Mouse (Mus musculus) embryonic facial prominence, embryonic 15.5 days (tissue): ENCODE measurements around the gene Celf3. TPM values are rescaled to one million over a fixed set of nuclear protein-coding genes. Genes with fewer than 3 reads are reported as not detected.
A peak's percentile ranks its signal among the peaks of the same experiment; 100 is the strongest.

Experiments used
- ATAC-seq: fragments of 200-750 bp; cut with Nextera tagmentation; 2 replicates; pipeline ENCODE4 v1.8.0; 2017; ENCODE audit warnings: low read depth, moderate TSS enrichment; ENCODE audit not compliant: insufficient number of reproducible peaks, low FRiP score, low TSS enrichment
- H3K27ac ChIP-seq: fragments of 300-500 bp; sonication (generic); replicated peaks from 2 replicates; pipeline ENCODE4 v1.5.1; 2015; ENCODE audit warnings: mild to moderate bottlenecking, inconsistent platforms
- H3K27me3 ChIP-seq: fragments of 300-500 bp; sonication (generic); 2 replicates; pipeline ENCODE4 v1.6.1; 2015; ENCODE audit warnings: inconsistent platforms
- H3K36me3 ChIP-seq: fragments of 300-500 bp; sonication (generic); 2 replicates; pipeline ENCODE4 v1.6.1; 2015; ENCODE audit warnings: mild to moderate bottlenecking, inconsistent platforms
- H3K4me1 ChIP-seq: fragments of 300-500 bp; sonication (generic); 2 replicates; pipeline ENCODE4 v1.6.1; 2015; ENCODE audit warnings: inconsistent platforms
- H3K4me2 ChIP-seq: fragments of 300-500 bp; sonication (generic); replicated peaks from 2 replicates; pipeline ENCODE4 v1.6.1; 2015; ENCODE audit warnings: mild to moderate bottlenecking, inconsistent platforms
- H3K4me3 ChIP-seq: fragments of 300-500 bp; sonication (generic); replicated peaks from 2 replicates; pipeline ENCODE4 v1.5.1; 2015; ENCODE audit warnings: mild to moderate bottlenecking, inconsistent platforms
- H3K9ac ChIP-seq: fragments of 300-500 bp; sonication (generic); 2 replicates; pipeline ENCODE4 v1.6.1; 2015; ENCODE audit warnings: inconsistent platforms
- H3K9me3 ChIP-seq: fragments of 300-500 bp; sonication (generic); replicated peaks from 2 replicates; pipeline ENCODE4 v1.6.1; 2016; ENCODE audit warnings: inconsistent platforms
- WGBS: fragments of 180-500 bp; shearing (Covaris S2); methylation state at CpG from one replicate; pipeline ENCODE4 v1.1.7; 2015; 5-methylcytosine and 5-hydroxymethylcytosine counted together
- polyA plus RNA-seq: library from polyadenylated mRNA; unstranded; fragments of >200 nt; fragmentation: Nextera tagmentation; extraction: Ambion mirVana; gene quantifications from 2 replicates; pipeline ENCODE4 v1.2.1, GENCODE M21; 2015

The Celf3 gene
- polyA plus RNA-seq, 1 experiment from 2014 or later: 13.7 TPM

DNA sequence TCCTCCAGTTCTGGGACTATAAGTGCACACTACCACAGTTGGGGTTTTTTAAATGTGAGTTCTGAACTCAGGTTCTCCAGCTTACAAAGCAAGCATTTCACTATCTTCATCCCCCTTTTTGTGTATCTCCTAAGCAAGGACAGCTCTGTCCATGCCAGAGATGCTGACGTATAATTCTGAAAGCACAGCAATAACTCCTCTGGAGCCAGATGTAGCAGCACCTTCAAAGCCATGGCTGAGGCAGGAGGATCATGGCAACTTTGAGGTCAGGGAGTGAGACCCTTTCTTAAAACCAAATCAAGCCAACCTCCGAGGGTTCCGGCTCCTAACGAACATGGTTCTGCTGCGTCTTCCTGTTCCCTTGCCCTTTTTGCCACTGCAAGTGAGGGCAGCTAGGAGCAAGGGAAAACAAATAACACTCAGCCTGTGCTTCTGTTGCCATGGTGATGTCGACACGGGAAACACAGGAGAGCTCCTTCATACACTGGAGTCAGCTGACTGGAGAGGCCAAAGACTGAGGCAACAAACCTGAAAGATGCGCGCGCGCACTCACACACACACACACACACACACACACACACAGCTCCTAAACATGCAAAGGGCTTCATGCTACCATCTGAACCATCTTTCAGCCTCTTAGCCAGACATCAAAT lies 14.0 kb upstream of the Celf3 start:
- ATAC-seq: no peak
- no peaks in the 10 kb centered on the region for H3K9me3 ChIP-seq
- H3K27me3 ChIP-seq: no peaks in the 10 kb centered on the region
- H3K27ac ChIP-seq: no peak overlapping the region
- H3K36me3 ChIP-seq: no peaks in the 10 kb centered on the region
- WGBS: 63% methylated on average over 11 of the region's 11 CpGs
- H3K4me2 ChIP-seq: no peak overlapping the region
- no peaks in the 10 kb centered on the region for H3K4me1 ChIP-seq
- H3K4me3 ChIP-seq: no peak overlapping the region
- H3K9ac ChIP-seq: no peak overlapping the region

DNA sequence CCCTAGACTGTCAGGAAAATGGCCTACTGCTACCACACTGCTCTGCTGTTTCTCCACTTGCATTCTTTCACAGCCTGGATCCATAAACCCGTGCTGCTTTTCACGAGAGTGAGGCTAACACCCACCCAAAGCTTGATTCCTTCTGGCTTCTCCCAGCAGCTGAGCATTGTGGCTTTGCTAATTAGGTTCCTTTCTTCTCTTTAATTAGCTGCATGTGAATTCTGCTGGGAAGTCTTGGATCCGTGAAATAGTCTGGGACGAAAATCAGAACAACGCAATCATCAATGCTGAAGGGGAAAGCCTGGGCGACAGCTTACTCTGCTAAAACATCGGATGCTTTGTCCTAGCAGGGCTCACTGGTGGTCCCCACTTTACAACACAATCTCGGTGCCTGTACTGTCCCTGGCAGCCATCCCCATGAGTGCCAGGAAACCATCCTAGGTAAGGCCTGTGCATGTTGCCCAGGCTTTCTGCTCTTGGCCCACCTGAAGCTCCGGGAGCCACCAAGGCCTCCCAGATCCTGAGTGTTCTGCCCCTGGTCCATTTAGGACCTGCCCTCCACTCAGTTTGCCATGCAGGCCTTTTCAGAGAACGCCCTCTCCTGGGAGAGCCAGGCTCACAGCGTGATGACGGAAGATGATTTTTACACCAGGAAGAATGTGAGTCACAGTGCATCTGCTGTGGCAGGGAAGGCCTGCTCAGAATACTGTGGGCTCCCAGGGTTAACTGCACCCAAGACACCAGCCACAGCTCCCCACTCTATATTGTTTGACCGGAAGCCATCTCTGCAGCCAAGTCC lies 12.3 kb upstream of the Celf3 start:
- H3K4me1 ChIP-seq: no peaks in the 10 kb centered on the region
- H3K9me3 ChIP-seq: no peaks in the 10 kb centered on the region
- no peak overlapping the region for H3K4me2 ChIP-seq
- H3K9ac ChIP-seq: no peak overlapping the region
- H3K27ac ChIP-seq: no peak overlapping the region; the same call in 1 of the 2 replicates
- no peak overlapping the region for H3K4me3 ChIP-seq
- no peaks in the 10 kb centered on the region for H3K36me3 ChIP-seq
- no peak for ATAC-seq
- no peaks in the 10 kb centered on the region for H3K27me3 ChIP-seq
- 53% methylated on average over 13 of the region's 13 CpGs for WGBS

DNA sequence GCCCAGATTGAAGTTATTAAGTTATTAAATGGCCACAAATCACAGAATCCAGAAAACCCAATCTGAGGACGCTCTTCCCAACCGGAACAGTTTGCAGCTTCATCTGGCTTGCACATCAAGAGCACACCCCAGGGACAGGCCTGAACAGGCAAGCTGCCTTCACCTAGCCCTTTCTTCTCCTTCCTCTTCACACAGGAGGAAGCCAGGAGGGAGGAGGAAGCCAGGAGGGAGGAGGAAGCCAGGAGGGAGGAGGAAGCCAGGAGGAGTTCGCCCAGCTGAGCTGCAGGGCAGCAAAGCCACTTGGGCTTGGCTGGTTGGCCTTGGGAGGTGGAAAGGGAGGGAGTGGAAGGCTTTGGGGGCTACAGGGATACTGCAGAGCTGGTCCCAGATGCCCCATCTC lies 9.2 kb upstream of the Celf3 start:
- no peak for ATAC-seq
- H3K27ac ChIP-seq: no peak overlapping the region
- no peaks in the 10 kb centered on the region for H3K36me3 ChIP-seq
- peaks cover 8% of the 10 kb centered on the region; the same call in 1 of the 2 replicates for H3K4me1 ChIP-seq
- 27% methylated on average over 3 of the region's 3 CpGs for WGBS
- H3K9me3 ChIP-seq: no peaks in the 10 kb centered on the region
- no peak overlapping the region for H3K4me2 ChIP-seq
- no peak overlapping the region for H3K9ac ChIP-seq
- no peak overlapping the region for H3K4me3 ChIP-seq
- no peaks in the 10 kb centered on the region for H3K27me3 ChIP-seq

DNA sequence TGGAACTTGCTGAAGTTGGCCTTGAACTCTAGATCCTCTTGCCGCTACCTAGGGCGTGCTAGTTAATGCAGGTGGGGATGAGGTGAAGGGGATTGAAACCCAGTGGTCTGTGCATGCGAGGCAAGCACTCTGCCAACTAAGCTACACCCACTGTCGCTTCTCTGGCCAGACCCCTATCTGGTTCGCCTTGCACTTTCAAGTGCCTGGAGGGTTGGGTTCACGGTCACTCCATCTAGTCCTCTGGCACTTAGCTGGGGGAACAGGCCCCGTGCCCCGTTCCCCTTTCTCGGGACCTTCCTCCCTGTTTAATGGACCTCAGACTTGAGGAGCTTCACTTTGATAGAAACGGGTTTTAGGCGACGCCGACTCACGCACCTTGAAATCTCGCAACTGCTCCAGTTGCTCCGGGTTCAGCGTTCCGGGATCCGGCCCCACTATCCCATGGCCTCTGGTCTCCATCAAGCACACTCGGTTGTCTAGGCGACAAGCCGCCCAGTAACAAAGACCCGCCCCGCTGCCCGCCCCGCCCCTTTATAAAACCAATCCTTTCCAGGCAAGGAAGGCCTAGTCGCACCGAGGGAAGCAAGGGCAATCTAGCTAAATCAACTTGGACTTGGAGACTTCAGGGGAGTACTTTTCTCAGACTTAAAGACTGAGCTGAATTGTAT lies 5.5 kb upstream of the Celf3 start:
- peak overlapping the region; percentile 38 for H3K4me2 ChIP-seq
- 9% methylated on average over 28 of the region's 28 CpGs for WGBS
- no peak for ATAC-seq
- no peak overlapping the region; the same call in 1 of the 2 replicates for H3K4me3 ChIP-seq
- H3K9ac ChIP-seq: no peak overlapping the region
- H3K9me3 ChIP-seq: no peaks in the 10 kb centered on the region
- H3K36me3 ChIP-seq: no peaks in the 10 kb centered on the region
- H3K27me3 ChIP-seq: no peaks in the 10 kb centered on the region
- H3K4me1 ChIP-seq: peaks cover 8% of the 10 kb centered on the region; the same call in 1 of the 2 replicates
- H3K27ac ChIP-seq: no peak overlapping the region

DNA sequence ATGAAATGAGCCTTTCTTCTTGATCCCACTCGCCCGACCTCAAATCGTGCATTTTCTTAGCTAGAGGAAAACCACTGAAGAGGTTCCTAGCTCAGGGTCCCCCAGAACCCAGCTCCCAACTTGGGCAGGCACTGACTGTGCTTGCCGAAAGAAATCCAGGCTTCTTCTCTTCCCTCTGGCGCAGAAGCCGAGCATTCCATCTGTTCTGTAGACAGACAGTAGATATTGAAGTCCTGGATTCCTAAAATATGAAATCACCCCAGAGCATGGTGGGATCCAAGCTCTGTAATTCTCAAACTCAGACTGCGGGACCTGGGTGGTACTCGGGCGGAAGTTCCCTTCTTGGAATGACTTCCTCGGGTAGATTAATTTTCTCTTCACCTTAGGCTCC lies 5.0 kb upstream of the Celf3 start:
- Histone ChIP-seq H3K4me2 (no peak overlapping the region), H3K9ac (no peak overlapping the region), H3K9me3 (no peaks in the 10 kb centered on the region), H3K4me1 (peaks cover 8% of the 10 kb centered on the region; the same call in 1 of the 2 replicates), H3K27me3 (no peaks in the 10 kb centered on the region), H3K36me3 (no peaks in the 10 kb centered on the region), H3K27ac (no peak overlapping the region), H3K4me3 (no peak overlapping the region)
- ATAC-seq: no peak
- 40% methylated on average over 10 of the region's 10 CpGs for WGBS

DNA sequence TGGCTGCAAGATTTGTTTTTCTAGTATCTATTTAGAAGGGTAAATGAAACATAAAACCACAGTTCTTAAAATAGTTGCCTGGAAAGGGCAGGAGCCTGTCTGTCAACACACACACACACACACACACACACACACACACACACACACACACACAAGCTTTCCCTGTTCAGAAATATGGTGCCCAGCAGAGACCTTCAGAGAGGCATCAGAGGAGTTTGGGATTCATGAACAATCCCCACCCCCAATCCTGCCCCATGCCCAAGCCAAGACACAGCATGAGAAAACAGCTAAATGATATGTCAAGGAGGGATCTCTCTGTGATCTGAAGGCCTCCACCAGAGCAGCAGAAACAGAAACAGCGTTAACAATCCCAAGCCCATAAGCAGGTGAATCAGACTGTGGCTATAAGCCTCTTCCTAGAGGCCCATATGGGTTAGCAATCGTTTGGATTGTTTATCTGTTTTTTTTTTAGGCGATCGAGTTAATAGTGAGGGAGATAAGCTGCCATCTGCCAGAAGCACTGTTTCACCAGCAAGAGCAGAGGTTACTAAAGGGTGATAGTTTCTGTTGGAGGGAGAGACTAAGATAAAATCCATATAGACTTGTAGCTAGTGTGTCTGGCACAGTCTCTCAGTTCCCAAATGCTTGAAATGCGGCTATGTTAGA lies 4.4 kb upstream of the Celf3 start:
- peaks cover 8% of the 10 kb centered on the region; the same call in 1 of the 2 replicates for H3K4me1 ChIP-seq
- no peak overlapping the region for H3K4me2 ChIP-seq
- H3K9ac ChIP-seq: no peak overlapping the region
- H3K27ac ChIP-seq: no peak overlapping the region
- no peaks in the 10 kb centered on the region for H3K9me3 ChIP-seq
- peaks cover 3% of the 10 kb centered on the region for H3K27me3 ChIP-seq
- ATAC-seq: no peak
- H3K4me3 ChIP-seq: no peak overlapping the region
- H3K36me3 ChIP-seq: no peaks in the 10 kb centered on the region
- 80% methylated on average over 5 of the region's 5 CpGs for WGBS

DNA sequence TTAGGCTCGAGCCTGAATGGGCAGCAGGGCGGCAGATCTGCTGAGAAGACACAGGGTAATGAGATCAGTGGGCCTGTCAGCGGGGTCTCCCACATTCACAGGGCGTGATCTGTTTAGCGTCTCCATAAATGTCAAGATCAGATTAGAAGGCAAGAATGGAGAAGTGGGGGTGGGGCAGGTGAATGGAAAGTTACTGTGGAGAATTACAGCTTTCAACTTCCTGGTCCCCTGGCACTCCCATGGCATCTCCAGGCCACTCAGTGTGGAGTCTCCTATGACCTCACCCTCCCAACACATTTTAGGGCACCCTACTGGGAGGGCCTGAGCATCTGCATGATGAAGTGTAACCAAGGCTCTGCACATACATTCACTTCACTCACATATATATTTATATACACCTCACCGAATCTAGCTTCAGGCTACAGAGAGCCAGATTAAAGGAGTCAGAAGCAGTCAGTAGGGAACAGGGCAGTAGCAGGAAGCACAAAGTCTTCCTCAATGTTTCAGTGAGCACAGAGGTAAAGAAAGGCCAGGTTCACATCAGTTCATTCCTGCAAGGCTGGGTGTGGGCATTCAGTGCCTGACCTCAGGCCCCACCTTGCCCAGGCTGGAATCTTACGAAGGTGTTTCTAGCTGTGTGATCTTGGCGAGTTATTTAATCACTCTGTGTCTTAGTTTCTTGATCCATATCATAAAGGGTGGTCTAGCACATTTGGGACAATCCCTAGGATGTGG lies 1.6 kb upstream of the Celf3 start:
- Histone ChIP-seq H3K4me1 (peaks cover 8% of the 10 kb centered on the region; the same call in 1 of the 2 replicates), H3K9me3 (no peaks in the 10 kb centered on the region), H3K9ac (no peak overlapping the region), H3K4me3 (no peak overlapping the region), H3K4me2 (no peak overlapping the region), H3K27ac (no peak overlapping the region), H3K36me3 (no peaks in the 10 kb centered on the region), H3K27me3 (peaks cover 26% of the 10 kb centered on the region)
- ATAC-seq: no peak
- WGBS: 67% methylated on average over 8 of the region's 8 CpGs

DNA sequence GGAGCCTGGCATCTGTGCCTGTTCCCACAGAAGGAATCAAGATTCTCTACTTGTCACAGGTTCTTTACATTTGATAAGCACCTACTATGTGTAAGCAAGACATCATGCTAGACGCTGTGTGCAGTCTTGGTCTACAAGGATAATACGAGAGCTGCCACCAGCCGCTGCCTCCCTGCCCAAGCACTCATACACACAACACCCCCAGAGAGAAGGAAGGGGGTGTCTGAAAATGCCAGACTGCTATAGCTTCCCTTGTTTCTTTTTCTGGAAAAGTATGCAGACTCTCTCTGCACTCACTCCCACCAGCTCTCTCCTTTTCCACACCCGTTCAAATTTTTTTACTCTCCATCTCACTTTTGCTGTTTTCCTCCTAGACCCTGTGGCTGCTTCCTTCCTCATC lies 651 bp upstream of the Celf3 start:
- no peak overlapping the region for H3K4me3 ChIP-seq
- no peak for ATAC-seq
- no peaks in the 10 kb centered on the region for H3K9me3 ChIP-seq
- peaks cover 8% of the 10 kb centered on the region; the same call in 1 of the 2 replicates for H3K4me1 ChIP-seq
- H3K27ac ChIP-seq: no peak overlapping the region
- no peak overlapping the region for H3K9ac ChIP-seq
- H3K27me3 ChIP-seq: peaks cover 26% of the 10 kb centered on the region
- 61% methylated on average over 4 of the region's 4 CpGs for WGBS
- H3K36me3 ChIP-seq: no peaks in the 10 kb centered on the region
- H3K4me2 ChIP-seq: no peak overlapping the region

GRCm38 (mm10) chr3:94478591-94479169 lies 585 bp downstream of the Celf3 start:
- no peak overlapping the region for H3K27ac ChIP-seq
- H3K9me3 ChIP-seq: no peaks in the 10 kb centered on the region
- H3K4me2 ChIP-seq: no peak overlapping the region
- peaks cover 26% of the 10 kb centered on the region for H3K27me3 ChIP-seq
- H3K4me1 ChIP-seq: 0 out of 2 replicates have a peak, but pooled peaks cover 5% of the 10 kb centered on the region
- H3K9ac ChIP-seq: no peak overlapping the region
- no peak for ATAC-seq
- WGBS: 12% methylated on average over 9 of the region's 9 CpGs
- H3K4me3 ChIP-seq: no peak overlapping the region
- H3K36me3 ChIP-seq: no peaks in the 10 kb centered on the region

GRCm38 (mm10) chr3:94479564-94479963 lies 1.5 kb downstream of the Celf3 start:
- 3% methylated on average over 11 of the region's 11 CpGs for WGBS
- no peak overlapping the region; the same call in 1 of the 2 replicates for H3K4me3 ChIP-seq
- H3K9ac ChIP-seq: no peak overlapping the region
- no peak overlapping the region for H3K27ac ChIP-seq
- peak overlapping the region; percentile 36; the same call in 1 of the 2 replicates for H3K4me2 ChIP-seq
- no peak for ATAC-seq
- 0 out of 2 replicates have a peak, but pooled peaks cover 5% of the 10 kb centered on the region for H3K4me1 ChIP-seq
- H3K9me3 ChIP-seq: no peaks in the 10 kb centered on the region
- H3K27me3 ChIP-seq: peaks cover 26% of the 10 kb centered on the region
- no peaks in the 10 kb centered on the region for H3K36me3 ChIP-seq
